Mouse (Mus musculus) testis, adult 2 months (tissue): ENCODE data around the gene Ttc22.

Experiments used
- CTCF ChIP-seq: fragments of 200-500 bp; IDR thresholded peaks from 2 replicates; pipeline ENCODE4 v1.5.1; 2012; ENCODE audit warnings: low read depth, mild to moderate bottlenecking, inconsistent platforms, low read length, moderate library complexity; ENCODE audit not compliant: control insufficient read depth, insufficient read depth, insufficient replicate concordance
- POLR2A ChIP-seq: fragments of 200-500 bp; IDR thresholded peaks from 2 replicates; pipeline ENCODE4 v1.6.1; 2012; ENCODE audit warnings: low read depth, mild to moderate bottlenecking, inconsistent platforms, low read length, moderate library complexity; ENCODE audit not compliant: control insufficient read depth

DNA sequence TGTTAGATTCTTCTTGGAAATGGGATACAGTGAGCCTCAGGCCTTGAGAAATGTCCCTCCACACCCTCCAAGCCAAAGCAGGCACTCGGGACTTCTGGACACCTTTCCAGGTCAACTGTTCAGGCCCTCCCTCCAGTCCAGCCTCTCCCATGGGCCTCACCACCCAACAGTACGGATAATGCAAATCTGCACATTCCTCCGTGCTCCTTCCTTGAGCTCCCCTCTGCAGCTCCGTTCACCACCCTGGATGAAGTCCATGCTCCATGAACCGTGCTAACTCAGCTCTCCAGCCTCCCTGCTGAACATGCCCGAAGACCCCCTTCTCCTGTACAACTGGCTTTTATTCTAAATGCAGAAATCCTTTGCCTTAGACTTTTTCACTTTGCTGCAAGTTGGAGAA lies 42.5 kb downstream of the Ttc22 start:
- TF ChIP-seq POLR2A (no peak), CTCF (no peak)
